Mouse (Mus musculus) C2C12 (cell line): ENCODE measurements around the gene Ggta1. TPM values are rescaled to one million over a fixed set of nuclear protein-coding genes. Genes with fewer than 3 reads are reported as not detected.

Experiments
- H3K27me3 ChIP-seq: one replicate; pipeline ENCODE4 v1.6.1; 2011; ENCODE audit not compliant: control insufficient read depth, insufficient read depth, insufficient read length
- H3K36me3 ChIP-seq: one replicate; pipeline ENCODE4 v1.6.1; 2011; ENCODE audit not compliant: control insufficient read depth, insufficient read depth
- H3K4me3 ChIP-seq: one replicate; pipeline ENCODE4 v1.5.1; 2011; ENCODE audit warnings: mild to moderate bottlenecking, control low read depth; ENCODE audit not compliant: poor library complexity, insufficient read depth, severe bottlenecking
- H3K79me2 ChIP-seq: one replicate; pipeline ENCODE4 v1.6.1; 2011; ENCODE audit not compliant: control insufficient read depth, insufficient read depth
- H3K79me3 ChIP-seq: one replicate; pipeline ENCODE4 v1.6.1; 2011; ENCODE audit warnings: low read depth, control low read depth
- H3ac ChIP-seq: one replicate; pipeline ENCODE3; 2011; ENCODE audit warnings: low read depth; ENCODE audit not compliant: control insufficient read depth, insufficient read length
- CEBPB ChIP-seq: IDR thresholded peaks from one replicate; pipeline ENCODE4 v1.6.1; 2011; ENCODE audit warnings: low read depth, mild to moderate bottlenecking, control low read depth, moderate library complexity
- CTCF ChIP-seq: IDR thresholded peaks from one replicate; pipeline ENCODE4 v1.5.1; 2011; ENCODE audit not compliant: control insufficient read depth, insufficient read depth, insufficient read length
- FOSL1 ChIP-seq: IDR thresholded peaks from one replicate; pipeline ENCODE4 v1.8.0; 2011; ENCODE audit warnings: mild to moderate bottlenecking, low read length; ENCODE audit not compliant: poor library complexity, insufficient read depth, severe bottlenecking
- MAX ChIP-seq: IDR thresholded peaks from one replicate; pipeline ENCODE4 v1.6.1; 2011; ENCODE audit warnings: mild to moderate bottlenecking, control low read depth
- MYOD1 ChIP-seq: IDR thresholded peaks from one replicate; pipeline ENCODE4 v1.6.1; 2011; ENCODE audit warnings: low read depth; ENCODE audit not compliant: control insufficient read depth, insufficient read length
- MYOG ChIP-seq: IDR thresholded peaks from one replicate; pipeline ENCODE4 v1.6.1; 2011; ENCODE audit not compliant: control insufficient read depth, insufficient read length; ENCODE audit errors: extremely low read depth
- USF1 ChIP-seq: IDR thresholded peaks from one replicate; pipeline ENCODE4 v1.6.1; 2011; ENCODE audit warnings: low read depth, mild to moderate bottlenecking, control low read depth, moderate library complexity
- polyA plus RNA-seq: library from polyadenylated mRNA; unstranded; fragments of >200 nt; fragmentation: generic; extraction: Trizol; gene quantifications from one replicate; pipeline ENCODE4 v1.2.1, GENCODE M21; 2012; ENCODE audit warnings: missing spikeins

Gene Ggta1
- polyA plus RNA-seq, 1 experiment = 7.1 TPM

GRCm38 (mm10) chr2:35451484-35452050, 11.5 kb downstream of the Ggta1 start:
- H3K4me3 ChIP-seq = no peak overlapping the region
- H3K79me3 ChIP-seq = peaks cover 23% of the 10 kb centered on the region
- no peaks in the 10 kb centered on the region for H3K36me3 ChIP-seq
- H3ac ChIP-seq = no peak overlapping the region
- H3K27me3 ChIP-seq = no peaks in the 10 kb centered on the region
- H3K79me2 ChIP-seq = peaks cover 96% of the 10 kb centered on the region
- no peak for TF ChIP-seq MYOD1
- no peak for TF ChIP-seq USF1
- TF ChIP-seq CEBPB = no peak
- TF ChIP-seq MAX = no peak
- TF ChIP-seq MYOG = no peak

- peaks cover 23% of the 10 kb centered on the region for H3K79me3 ChIP-seq
- TF ChIP-seq MYOG (no peak), FOSL1 (no peak), USF1 (no peak), CTCF (no peak), MAX (no peak), CEBPB (no peak), MYOD1 (no peak)
- H3ac ChIP-seq = no peak overlapping the region
- H3K27me3 ChIP-seq = no peaks in the 10 kb centered on the region
- H3K79me2 ChIP-seq = peaks cover 98% of the 10 kb centered on the region
- no peak overlapping the region for H3K4me3 ChIP-seq
- no peaks in the 10 kb centered on the region for H3K36me3 ChIP-seq
These were observed 12.2 kb downstream of the Ggta1 start for GRCm38 (mm10) chr2:35450856-35451255.

GRCm38 (mm10) chr2:35449687-35450622, 13.1 kb downstream of the Ggta1 start:
- TF ChIP-seq CEBPB (no peak), MYOG (no peak), MAX (no peak), FOSL1 (no peak), CTCF (no peak), MYOD1 (no peak), USF1 (no peak)
- Histone ChIP-seq H3K79me3 (peaks cover 23% of the 10 kb centered on the region), H3ac (no peak overlapping the region), H3K4me3 (no peak overlapping the region), H3K36me3 (no peaks in the 10 kb centered on the region), H3K79me2 (peaks cover 98% of the 10 kb centered on the region), H3K27me3 (no peaks in the 10 kb centered on the region)

GRCm38 (mm10) chr2:35448914-35449670, 13.9 kb downstream of the Ggta1 start:
- Histone ChIP-seq H3K36me3 (no peaks in the 10 kb centered on the region), H3K79me3 (peaks cover 29% of the 10 kb centered on the region), H3K4me3 (no peak overlapping the region), H3K27me3 (no peaks in the 10 kb centered on the region), H3ac (no peak overlapping the region), H3K79me2 (peaks cover 98% of the 10 kb centered on the region)
- no peak for TF ChIP-seq USF1
- no peak for TF ChIP-seq CEBPB
- TF ChIP-seq MYOG = no peak
- TF ChIP-seq MAX = no peak
- no peak for TF ChIP-seq FOSL1
- no peak for TF ChIP-seq CTCF
- TF ChIP-seq MYOD1 = no peak

GRCm38 (mm10) chr2:35448215-35448913, 14.7 kb downstream of the Ggta1 start:
- H3K27me3 ChIP-seq = no peaks in the 10 kb centered on the region
- H3K79me3 ChIP-seq = peaks cover 27% of the 10 kb centered on the region
- H3K4me3 ChIP-seq = no peak overlapping the region
- H3K79me2 ChIP-seq = peaks cover 98% of the 10 kb centered on the region
- H3ac ChIP-seq = no peak overlapping the region
- no peaks in the 10 kb centered on the region for H3K36me3 ChIP-seq
- TF ChIP-seq CTCF = no peak
- no peak for TF ChIP-seq MYOG
- no peak for TF ChIP-seq CEBPB
- no peak for TF ChIP-seq MAX
- TF ChIP-seq MYOD1 = peak; percentile 51
- TF ChIP-seq FOSL1 = no peak
- no peak for TF ChIP-seq USF1
